Mouse (Mus musculus) ZHBTc4 (cell line): ENCODE results near the gene Cmas.
A peak's percentile ranks its signal among the peaks of the same experiment; 100 is the strongest.

Experiments used
- DNase-seq: peaks from one replicate; pipeline ENCODE4 v3.0.0-alpha.2; 2011; ENCODE audit warnings: low read depth, low spot score

The Cmas gene

GRCm38 (mm10) chr6:142793468-142793867 lies 37.0 kb downstream of the Cmas start:
- DNase-seq: no peak

GRCm38 (mm10) chr6:142795087-142795486 lies 38.6 kb downstream of the Cmas start:
- DNase-seq: no peak

DNA sequence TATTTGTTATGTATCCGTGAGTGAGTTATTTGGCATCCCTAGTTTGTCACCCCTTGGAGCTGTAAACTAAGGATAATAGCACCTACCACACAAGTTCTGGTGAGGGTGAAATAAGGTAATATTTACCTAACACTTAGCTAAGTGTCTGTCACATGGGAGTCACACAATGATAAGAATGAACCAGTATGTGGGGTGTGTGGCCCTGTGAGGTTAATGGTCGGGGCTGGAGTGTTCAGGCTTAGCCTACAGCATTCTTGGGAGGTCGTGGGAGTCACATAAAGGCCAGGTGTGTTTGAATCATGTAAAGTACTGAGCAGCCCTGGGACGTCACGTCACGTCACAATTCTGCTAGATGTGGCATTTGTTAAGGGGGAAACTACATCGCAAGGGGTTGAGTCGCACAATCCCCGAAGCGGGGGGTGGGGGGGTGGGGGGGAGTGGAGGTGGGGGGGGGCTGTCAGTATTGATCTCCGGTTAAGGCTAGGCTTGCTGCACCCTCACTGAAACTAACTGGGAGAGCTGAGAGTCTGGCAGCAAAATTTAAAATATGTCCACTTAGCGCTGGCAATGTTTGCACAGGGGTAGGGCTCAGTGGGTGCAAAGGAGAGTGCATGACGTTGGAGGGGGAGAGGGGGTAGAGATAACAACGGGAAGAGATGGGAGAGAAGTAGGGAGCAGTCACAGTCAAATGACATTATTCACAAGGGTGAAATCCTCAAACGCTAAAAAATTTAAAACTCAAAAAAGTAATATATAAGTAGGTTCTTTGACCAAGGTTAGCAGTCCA lies 39.4 kb downstream of the Cmas start:
- DNase-seq: no peak

DNA sequence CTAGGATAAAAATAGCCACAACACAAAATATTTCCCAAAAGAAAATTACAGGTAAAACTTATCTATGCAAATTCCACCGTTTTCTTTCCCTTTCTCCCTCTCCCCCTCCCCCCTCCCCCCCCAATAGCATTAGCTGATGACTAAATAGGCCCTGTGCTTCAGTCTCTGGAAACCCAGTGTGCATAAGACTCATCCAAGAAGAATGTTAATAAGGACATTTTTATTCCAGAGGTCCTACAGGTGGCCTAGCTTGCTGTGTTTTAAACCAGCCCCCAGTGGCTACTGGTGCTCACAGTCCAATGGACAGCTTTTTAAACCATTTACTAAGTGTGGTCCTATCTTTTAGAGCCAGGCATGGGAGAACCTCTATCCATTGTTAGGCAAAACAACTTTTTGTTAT lies 41.5 kb downstream of the Cmas start:
- no peak for DNase-seq

GRCm38 (mm10) chr6:142798837-142799236 lies 42.4 kb downstream of the Cmas start:
- no peak for DNase-seq

DNA sequence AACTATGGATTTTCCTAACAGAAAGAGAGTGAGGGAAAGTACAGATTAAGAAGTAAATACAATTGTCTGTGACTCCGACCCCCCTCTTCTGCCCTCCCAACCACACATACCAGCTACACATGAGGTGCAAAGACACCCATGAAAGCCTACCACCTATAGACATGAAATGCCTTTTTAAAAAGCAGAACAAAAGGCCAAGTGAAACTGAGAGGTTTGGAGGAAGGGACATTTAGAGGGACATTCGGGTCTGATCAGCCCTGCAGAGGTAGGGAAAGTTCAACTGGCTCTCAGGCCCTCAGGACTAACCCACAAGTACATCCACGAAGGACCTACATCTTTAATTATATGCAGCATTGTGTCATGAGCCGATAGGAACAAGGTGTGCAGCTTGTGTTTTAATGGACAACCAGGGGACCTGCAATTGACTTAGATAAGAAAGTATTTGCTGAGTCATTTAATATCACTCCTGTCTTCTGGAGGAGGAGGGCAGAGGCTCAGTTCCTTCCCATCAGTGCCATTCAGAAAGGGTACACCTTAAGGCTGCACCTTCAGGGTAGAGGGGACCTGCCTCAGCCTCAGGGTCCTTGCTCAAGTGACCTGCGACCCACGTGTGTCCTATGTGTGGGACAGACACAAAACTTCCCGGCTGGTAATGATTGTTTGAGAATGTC lies 43.4 kb downstream of the Cmas start:
- DNase-seq: no peak

- no peak for DNase-seq
Measured at GRCm38 (mm10) chr6:142801687-142802086, 45.2 kb downstream of the Cmas start.

DNA sequence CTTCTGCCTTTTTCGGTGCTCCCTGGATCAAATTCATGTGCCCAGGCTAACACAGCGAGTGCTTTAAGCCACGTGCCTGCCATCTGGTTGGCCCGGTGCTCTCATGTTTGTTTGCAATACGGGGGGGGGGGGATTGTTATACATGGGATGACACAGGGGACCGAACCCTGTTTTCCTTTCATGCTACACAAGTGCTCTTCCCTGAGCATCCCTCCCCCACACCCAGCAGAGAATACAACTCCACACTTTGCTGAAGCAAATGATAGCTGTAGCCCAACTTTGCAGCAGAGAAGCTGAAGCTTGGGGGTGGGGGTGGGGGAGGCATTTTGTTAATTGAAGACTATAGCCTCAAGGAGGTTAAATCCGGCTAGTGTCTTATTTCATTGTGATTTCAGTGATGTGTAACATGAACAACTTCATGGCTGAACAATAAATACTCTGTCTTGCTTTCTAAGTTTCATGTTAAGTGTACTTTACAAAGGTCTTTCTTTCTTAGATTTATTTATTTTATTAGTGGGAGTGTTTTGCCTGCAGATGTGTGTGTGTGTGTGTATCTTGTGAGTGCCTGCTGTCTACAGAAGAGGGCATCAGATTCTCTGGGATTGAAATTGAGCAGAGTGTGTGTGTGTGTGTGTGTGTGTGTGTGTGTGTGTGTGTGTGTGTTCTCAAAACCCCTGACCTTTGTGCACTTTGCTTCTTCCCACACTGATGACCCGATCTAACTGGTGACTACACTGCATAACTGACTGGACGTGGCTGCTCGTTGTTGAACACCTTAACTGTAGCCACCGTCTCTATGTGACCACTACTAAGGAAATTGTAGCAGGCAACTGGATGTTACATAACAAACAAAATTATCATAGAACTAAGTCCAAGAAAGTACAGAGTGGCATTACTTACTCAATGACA lies 46.4 kb downstream of the Cmas start:
- no peak for DNase-seq

GRCm38 (mm10) chr6:142804402-142804801 lies 47.9 kb downstream of the Cmas start, which contains the start of gene Sult6b2:
TSS of gene Sult6b2 (minus strand) at chr6:142804502.
- no peak for DNase-seq

GRCm38 (mm10) chr6:142806326-142806725 lies 49.8 kb downstream of the Cmas start:
- DNase-seq: no peak

DNA sequence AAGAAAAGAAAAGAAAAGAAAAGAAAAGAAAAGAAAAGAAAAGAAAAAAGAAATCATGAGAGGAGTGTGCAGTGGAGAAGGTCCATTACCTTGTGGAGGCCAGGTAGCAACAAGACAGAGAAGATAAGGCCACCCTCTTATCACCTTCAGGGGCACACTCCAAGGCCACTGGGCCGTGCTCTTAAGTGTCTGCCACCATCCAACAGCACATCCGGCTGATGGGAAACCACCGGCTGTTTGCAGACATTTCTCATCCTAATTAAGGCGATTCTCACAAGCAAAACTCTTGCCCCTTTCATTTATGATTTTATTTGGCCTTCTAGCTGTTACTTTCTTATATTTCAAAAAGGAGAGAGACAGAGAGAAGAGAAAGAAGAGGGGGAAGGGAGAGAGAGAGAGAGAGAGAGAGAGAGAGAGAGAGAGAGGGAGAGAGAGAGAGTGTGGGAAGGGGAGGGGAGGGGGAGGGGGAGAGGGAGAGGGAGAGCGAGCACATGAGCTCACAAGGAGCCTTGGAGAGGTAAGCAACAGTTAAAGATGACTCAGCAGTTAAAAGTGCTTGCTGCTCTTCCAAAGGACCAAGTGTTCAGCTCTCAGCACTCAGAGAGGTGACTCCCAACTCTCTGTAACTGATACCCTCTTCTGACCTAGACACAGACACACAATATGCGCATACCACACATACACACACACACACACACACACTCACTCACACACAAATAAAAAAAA lies 53.0 kb downstream of the Cmas start:
- peak; percentile 39 for DNase-seq

DNA sequence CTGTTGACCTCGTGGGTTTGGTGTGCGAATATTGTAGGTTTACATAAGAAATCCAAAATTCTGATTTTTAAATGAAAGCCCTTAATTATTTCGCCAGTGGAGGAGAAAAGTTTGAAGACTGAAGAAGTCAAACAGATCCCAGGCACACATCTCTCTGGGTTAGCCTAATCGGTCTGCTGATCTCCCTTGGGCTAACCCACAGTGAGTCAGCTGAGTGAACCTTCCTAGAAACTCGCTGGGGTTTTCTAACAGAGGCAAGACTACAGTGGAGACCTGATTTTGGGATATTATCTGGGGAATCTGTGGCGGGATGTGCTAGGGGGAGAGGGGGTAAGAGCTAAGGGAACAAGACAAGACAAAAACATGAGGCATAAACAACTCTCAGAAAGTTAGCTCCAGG lies 53.8 kb downstream of the Cmas start:
- no peak for DNase-seq

DNA sequence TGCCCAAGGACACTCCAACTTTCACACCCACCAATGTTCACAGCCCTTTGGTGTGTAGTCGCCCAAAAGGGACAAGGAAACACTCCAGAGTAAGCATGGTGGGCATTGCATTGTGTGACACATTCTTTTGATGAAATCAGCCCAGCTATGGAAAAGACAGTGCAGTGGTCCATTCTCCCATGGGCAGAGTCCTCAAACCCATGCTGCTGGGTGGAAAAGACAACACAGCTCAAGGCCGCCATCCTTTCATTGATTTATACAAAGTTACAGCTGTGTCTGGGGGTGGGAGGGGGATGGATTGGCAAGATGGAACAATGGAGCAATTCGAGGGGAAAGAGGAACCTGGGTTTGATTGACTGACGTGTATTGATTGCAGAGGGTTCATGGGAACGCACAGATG lies 56.5 kb downstream of the Cmas start:
- no peak for DNase-seq

GRCm38 (mm10) chr6:142814011-142814410 lies 57.5 kb downstream of the Cmas start:
- no peak for DNase-seq

- peak; percentile 93 for DNase-seq
Measured at GRCm38 (mm10) chr6:142814495-142814921, 58.0 kb downstream of the Cmas start.

GRCm38 (mm10) chr6:142815513-142815912 lies 59.0 kb downstream of the Cmas start:
- DNase-seq: peak; percentile 14

- DNase-seq: no peak
Measured at GRCm38 (mm10) chr6:142818306-142818705, 61.8 kb downstream of the Cmas start.

- DNase-seq: no peak
Measured at GRCm38 (mm10) chr6:142823008-142823787, 66.7 kb downstream of the Cmas start.
